ENCODE assay signal across 7 mouse cellular contexts in the genomic region with DNA sequence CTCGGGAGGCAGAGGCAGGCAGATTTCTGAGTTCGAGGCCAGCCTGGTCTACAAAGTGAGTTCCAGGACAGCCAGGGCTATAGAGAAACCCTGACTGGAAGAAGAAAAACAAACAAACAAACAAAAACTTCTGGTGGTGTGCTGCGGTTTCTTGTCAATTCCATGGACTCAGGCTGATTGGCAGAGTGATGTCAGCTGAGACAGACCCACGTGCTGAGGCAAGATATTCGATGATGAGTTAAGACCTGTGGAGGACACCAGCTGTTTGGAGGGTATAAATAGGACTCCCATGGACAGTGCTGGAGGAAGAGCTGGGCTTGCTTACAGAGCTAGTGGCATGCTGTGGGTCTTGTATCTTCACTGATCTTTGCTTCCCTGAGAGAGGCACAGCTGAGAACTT. TPM values are rescaled to one million over a fixed set of nuclear protein-coding genes. Genes with fewer than 3 reads are reported as not detected.
DNase-seq lines count a peak whose midpoint lies in the region; ATAC-seq and TF ChIP-seq lines count a peak whose summit lies in the region.
"Not testable (repeated sequence)": the region's sequence is repeated elsewhere in the genome, so short reads cannot be mapped to it uniquely, and the experiment has no call there.

TSS of gene Dennd6a (plus strand) at position 301 of the 400 bp plus-strand sequence.

- intact Hi-C loops in left cerebral cortex, adult 2 months (cut with DNase I): not testable (repeated sequence)

- 88% methylated on average over 5 of the region's 5 CpGs for WGBS in forebrain, embryonic 15.5 days
- WGBS in heart, embryonic 15.5 days: 80% methylated on average over 5 of the region's 5 CpGs
- 89% methylated on average over 5 of the region's 5 CpGs for WGBS in intestine, embryonic 14.5 days
- WGBS in lung, adult 2 months: 80% methylated on average over 5 of the region's 5 CpGs

- not testable (repeated sequence) for H3K36me3 ChIP-seq in forebrain, embryonic 15.5 days; heart, embryonic 15.5 days; intestine, embryonic 14.5 days (ENCODE audit: control insufficient read depth, insufficient read depth, low read length); myocyte (ENCODE audit: control insufficient read depth, insufficient read depth)

- not testable (repeated sequence) for H3K4me3 ChIP-seq in brown adipose tissue, adult 24 weeks (ENCODE audit: insufficient read depth, low read depth, low read length); forebrain, embryonic 15.5 days; heart, embryonic 15.5 days; intestine, embryonic 14.5 days (ENCODE audit: low read depth, low read length); left cerebral cortex, adult 2 months; lung, adult 2 months (replicated peaks; ENCODE audit: extremely low read depth, low read depth, low read length); myocyte

- not testable (repeated sequence) for TF ChIP-seq CTCF in left cerebral cortex, adult 2 months (IDR thresholded peaks at IDR 0.05); lung, adult 2 months (IDR thresholded peaks at IDR 0.05; ENCODE audit: insufficient read depth, low read length)

- not testable (repeated sequence) for H3K27me3 ChIP-seq in forebrain, embryonic 15.5 days; heart, embryonic 15.5 days; intestine, embryonic 14.5 days (replicated peaks; ENCODE audit: control insufficient read depth, insufficient read depth, low read length); myocyte (ENCODE audit: control insufficient read depth, insufficient read depth, insufficient read length)

- H3K79me2 ChIP-seq in myocyte (ENCODE audit: control insufficient read depth, insufficient read depth): not testable (repeated sequence)

- not testable (repeated sequence) for H3K27ac ChIP-seq in brown adipose tissue, adult 24 weeks (replicated peaks; ENCODE audit: low read depth, low read length); forebrain, embryonic 15.5 days (replicated peaks); heart, embryonic 15.5 days; intestine, embryonic 14.5 days (ENCODE audit: low read depth); left cerebral cortex, adult 2 months

- not testable (repeated sequence) for ATAC-seq in forebrain, embryonic 15.5 days (replicated peaks); heart, embryonic 15.5 days (replicated peaks; ENCODE audit: insufficient number of reproducible peaks, insufficient read depth, low FRiP score, low read depth); intestine, embryonic 14.5 days (replicated peaks; ENCODE audit: low FRiP score, low TSS enrichment, low read depth)

- not testable (repeated sequence) for H3K4me2 ChIP-seq in forebrain, embryonic 15.5 days (replicated peaks); heart, embryonic 15.5 days; intestine, embryonic 14.5 days (ENCODE audit: low read length); myocyte (ENCODE audit: low read depth)

- not testable (repeated sequence) for H3K4me1 ChIP-seq in brown adipose tissue, adult 24 weeks (ENCODE audit: control insufficient read depth, insufficient read depth, insufficient read length, low read length); forebrain, embryonic 15.5 days; heart, embryonic 15.5 days (replicated peaks); intestine, embryonic 14.5 days (replicated peaks; ENCODE audit: control insufficient read depth, insufficient read depth, low read length); lung, adult 2 months (ENCODE audit: control insufficient read depth, insufficient read depth, low read length)

- not testable (repeated sequence) for H3K9me3 ChIP-seq in forebrain, embryonic 15.5 days; heart, embryonic 15.5 days (replicated peaks); intestine, embryonic 14.5 days (ENCODE audit: control insufficient read depth, low read length)

- not testable (repeated sequence) for TF ChIP-seq POLR2A in lung, adult 2 months (IDR thresholded peaks at IDR 0.05; ENCODE audit: borderline replicate concordance, extremely low read depth, low read depth, low read length); myocyte (IDR thresholded peaks at IDR 0.05; ENCODE audit: insufficient read length, low read depth)

- DNase-seq in intestine, embryonic 14.5 days (ENCODE audit: low spot score); left cerebral cortex, adult 2 months (ENCODE audit: extremely low spot score in 1 of 2, low spot score in 2 of 2); lung, adult 2 months: not testable (repeated sequence)

- H3K9ac ChIP-seq in forebrain, embryonic 15.5 days (replicated peaks); heart, embryonic 15.5 days; intestine, embryonic 14.5 days (ENCODE audit: low read length): not testable (repeated sequence)

- not testable (repeated sequence) for H3ac ChIP-seq in myocyte (ENCODE audit: control insufficient read depth, insufficient read length)

TF ChIP-seq in myocyte, 11 proteins besides CTCF, POLR2A, EP300 and RAD21:
- TF ChIP-seq USF1 (IDR thresholded peaks at IDR 0.05; ENCODE audit: low read depth) (peak; percentile 65), MYOG (IDR thresholded peaks at IDR 0.05; ENCODE audit: control insufficient read depth in 1 of 3, insufficient read depth in 1 of 3, insufficient read length in 2 of 3, low read depth in 2 of 3) (peak in 2 of 3 experiments; percentile 9 to 42), MYOD1 (IDR thresholded peaks at IDR 0.05; ENCODE audit: control insufficient read depth in 1 of 3, insufficient read length in 2 of 3, low read depth in 2 of 3) (peak in 2 of 3 experiments; percentile 9 to 22)

RNA-seq across cellular contexts. Expression of gene Dennd6a, which starts in this region (rescaled TPM):
- polyA plus RNA-seq in brown adipose tissue, adult 24 weeks (2012; ENCODE audit: insufficient read depth, insufficient read length, missing spikeins): 16.7 and 18.5 TPM in 2 replicates
- polyA plus RNA-seq in forebrain, embryonic 15.5 days (2015; fragmentation: Nextera tagmentation; extraction: Ambion mirVana): 23.8 and 26.1 TPM in 2 replicates
- 20.3 and 21.7 TPM in 2 replicates for polyA plus RNA-seq in heart, embryonic 15.5 days (2015; fragmentation: Nextera tagmentation; extraction: Ambion mirVana)
- 34.4 and 35.3 TPM in 2 replicates for polyA plus RNA-seq in intestine, embryonic 14.5 days (2014; fragmentation: Nextera tagmentation; extraction: Ambion mirVana)
- 10 to 100 TPM; 25.8 to 26.6 TPM for total RNA-seq in left cerebral cortex, adult 2 months (2021)
- polyA plus RNA-seq in lung, adult 2 months (2012; rRNA removed): 14.4 and 15.8 TPM in 2 replicates
- polyA plus RNA-seq in myocyte (2012; fragmentation: generic; extraction: Trizol): 4.5 TPM
